In genomic region chr9:110682697-110683096, GRCm38 (mm10) we compare ENCODE assay signal across 5 mouse cellular contexts. TPM values are rescaled to one million over a fixed set of nuclear protein-coding genes. Genes with fewer than 3 reads are reported as not detected.
"Had no signal": no experiment of that assay in that cellular context is flagged by ENCODE, and none has a peak within 500 bp of the region (broad histone marks: within the 10 kb centered on the region; RNA-seq: fewer than 3 reads in every experiment).

No protein-coding gene starts in this region.

RNA-seq across cellular contexts. Expression of gene Myl3, which starts 59.0 kb away (rescaled TPM):
- total RNA-seq: layer of hippocampus, postnatal 36 days; left cerebral cortex, postnatal 25 days; megakaryocyte, adult 5-6 weeks had no signal
- polyA plus RNA-seq: intestine, postnatal 0 days; urinary bladder, adult 2 months had no signal
